Mouse (Mus musculus) megakaryocyte progenitor cell, adult 5-6 weeks (primary cell): ENCODE data around the gene Kmt2e. TPM values are rescaled to one million over a fixed set of nuclear protein-coding genes. Genes with fewer than 3 reads are reported as not detected.
A peak's percentile ranks its signal among the peaks of the same experiment; 100 is the strongest.

Experiments used
- ATAC-seq: replicated peaks from 2 replicates; pipeline ENCODE4 v1.8.0; 2016; ENCODE audit warnings: mild to moderate bottlenecking, moderate TSS enrichment, inconsistent platforms; ENCODE audit not compliant: poor library complexity
- total RNA-seq, 2 experiments: library from RNA; stranded (forward) in 1 of 2; stranded (reverse) in 1 of 2; fragments of 157-497, 149-512 nt in 1 of 2; fragments of 200-1000 nt in 1 of 2; gene quantifications; 2 replicates each; pipeline versions ENCODE4 v1.2.3 to v1.2.4; 2015 to 2017

The Kmt2e gene
- total RNA-seq, 2 experiments from 2014 or later = 60.1 to 122 TPM

GRCm38 (mm10) chr5:23410040-23410717, 24.1 kb upstream of the Kmt2e start:
- ATAC-seq = peak; percentile 89

GRCm38 (mm10) chr5:23410718-23411101, 23.5 kb upstream of the Kmt2e start:
- no peak for ATAC-seq

GRCm38 (mm10) chr5:23411640-23412039, 22.6 kb upstream of the Kmt2e start:
- no peak for ATAC-seq

DNA sequence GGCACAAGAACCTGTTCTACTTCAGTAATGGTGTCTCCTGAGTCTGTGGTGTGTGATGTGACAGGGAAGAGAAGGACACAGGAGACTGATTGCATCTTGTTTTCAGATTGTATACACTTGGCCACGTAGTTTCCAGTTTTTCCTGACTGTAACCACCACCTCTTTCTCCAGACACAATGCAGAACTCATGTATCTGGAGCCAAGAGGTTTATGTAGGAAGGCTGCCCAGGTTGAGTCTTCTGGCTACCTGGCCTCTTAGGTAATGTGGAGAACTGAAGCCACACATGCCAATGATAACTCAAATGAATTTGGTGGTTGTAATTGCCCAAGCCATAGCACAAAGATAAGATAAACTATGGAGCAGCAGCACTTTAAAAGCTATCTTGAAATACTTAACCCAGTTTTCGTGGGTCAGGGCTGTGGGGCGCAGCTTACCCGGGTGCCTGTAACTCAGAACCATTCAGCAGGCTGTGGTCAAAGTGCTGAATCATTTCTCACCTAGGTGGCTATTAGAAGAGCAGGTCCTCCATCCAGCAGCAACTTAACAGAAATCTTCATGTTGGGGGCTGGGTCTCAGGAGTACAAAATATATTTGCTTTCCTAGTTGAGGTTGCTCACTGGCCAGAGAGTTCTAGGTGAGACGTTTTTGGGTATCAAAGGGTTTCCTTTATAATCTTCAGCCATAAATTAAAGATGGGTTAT, 21.8 kb upstream of the Kmt2e start:
- no peak for ATAC-seq

- ATAC-seq = no peak
Observed at GRCm38 (mm10) chr5:23413058-23413457, 21.2 kb upstream of the Kmt2e start.

GRCm38 (mm10) chr5:23413575-23414470, 20.4 kb upstream of the Kmt2e start:
- no peak for ATAC-seq

GRCm38 (mm10) chr5:23414490-23415126, 19.6 kb upstream of the Kmt2e start:
- ATAC-seq = no peak

GRCm38 (mm10) chr5:23415571-23416285, 18.5 kb upstream of the Kmt2e start:
- peak; percentile 49 for ATAC-seq

DNA sequence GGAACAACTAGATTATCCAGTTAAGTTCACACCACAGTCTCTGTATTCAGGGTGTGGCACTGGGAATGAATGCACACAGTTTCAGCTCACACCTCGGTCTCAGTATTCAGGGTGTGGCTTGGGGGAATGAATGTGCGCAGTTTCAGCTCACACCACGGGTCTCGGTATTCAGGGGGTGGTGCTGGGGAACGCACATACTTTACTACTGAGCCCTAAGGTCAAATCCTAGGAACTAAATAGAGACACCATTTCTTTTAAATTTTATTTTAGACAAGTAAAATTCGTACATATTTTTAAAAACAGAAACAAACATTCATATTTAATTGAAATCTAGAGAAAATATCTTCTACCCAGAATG, 18.0 kb upstream of the Kmt2e start:
- peak; percentile 15 for ATAC-seq

DNA sequence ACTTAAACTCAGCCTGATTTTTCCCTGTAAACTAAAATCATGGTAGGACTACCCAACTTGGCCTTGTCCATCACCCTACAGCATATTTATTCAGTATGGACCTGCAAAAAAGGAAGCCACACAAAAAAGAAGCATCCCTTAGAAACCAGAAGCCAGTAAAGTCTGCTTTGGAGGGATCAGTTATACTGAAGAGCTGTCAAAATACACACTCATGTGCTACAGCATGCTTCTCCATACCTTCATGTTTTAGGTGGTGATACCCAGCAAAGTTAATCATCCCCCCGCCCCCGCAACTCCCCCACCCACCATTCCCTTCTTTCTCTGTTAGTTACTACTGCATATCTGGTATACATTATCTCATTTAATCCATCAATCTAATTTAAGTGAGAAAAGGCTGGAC, 16.5 kb upstream of the Kmt2e start:
- no peak for ATAC-seq

DNA sequence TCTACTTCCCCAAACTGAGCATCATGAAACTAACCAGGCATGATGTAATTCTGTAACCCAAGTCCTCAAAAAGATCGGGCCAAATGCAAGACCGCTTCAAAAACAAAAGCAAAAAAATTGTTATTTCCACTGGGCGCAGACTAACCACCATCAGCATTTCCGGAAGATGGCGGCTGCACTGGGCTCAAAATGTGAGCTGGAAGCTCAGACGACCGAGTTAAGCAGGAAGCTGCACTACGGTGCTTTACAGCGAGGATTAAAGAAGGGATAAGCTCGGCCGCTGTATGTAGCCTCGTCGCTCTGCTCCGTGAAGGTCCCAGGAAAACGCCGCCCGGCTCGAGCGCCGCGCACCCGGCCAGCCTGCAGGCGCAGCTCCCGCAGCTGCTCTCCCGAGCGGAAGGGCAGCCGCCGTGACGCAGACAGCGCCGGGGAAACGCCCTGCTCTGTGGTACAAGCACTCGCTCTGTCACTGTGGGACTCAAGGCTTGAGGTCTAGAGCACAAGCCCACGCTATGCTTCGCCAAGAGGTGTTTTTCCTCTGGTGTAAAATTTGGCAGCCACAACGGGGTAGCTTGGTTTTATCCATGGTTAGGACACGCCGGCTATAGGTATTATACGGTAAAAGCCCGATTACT, 16.0 kb upstream of the Kmt2e start:
- ATAC-seq = peak; percentile 90

DNA sequence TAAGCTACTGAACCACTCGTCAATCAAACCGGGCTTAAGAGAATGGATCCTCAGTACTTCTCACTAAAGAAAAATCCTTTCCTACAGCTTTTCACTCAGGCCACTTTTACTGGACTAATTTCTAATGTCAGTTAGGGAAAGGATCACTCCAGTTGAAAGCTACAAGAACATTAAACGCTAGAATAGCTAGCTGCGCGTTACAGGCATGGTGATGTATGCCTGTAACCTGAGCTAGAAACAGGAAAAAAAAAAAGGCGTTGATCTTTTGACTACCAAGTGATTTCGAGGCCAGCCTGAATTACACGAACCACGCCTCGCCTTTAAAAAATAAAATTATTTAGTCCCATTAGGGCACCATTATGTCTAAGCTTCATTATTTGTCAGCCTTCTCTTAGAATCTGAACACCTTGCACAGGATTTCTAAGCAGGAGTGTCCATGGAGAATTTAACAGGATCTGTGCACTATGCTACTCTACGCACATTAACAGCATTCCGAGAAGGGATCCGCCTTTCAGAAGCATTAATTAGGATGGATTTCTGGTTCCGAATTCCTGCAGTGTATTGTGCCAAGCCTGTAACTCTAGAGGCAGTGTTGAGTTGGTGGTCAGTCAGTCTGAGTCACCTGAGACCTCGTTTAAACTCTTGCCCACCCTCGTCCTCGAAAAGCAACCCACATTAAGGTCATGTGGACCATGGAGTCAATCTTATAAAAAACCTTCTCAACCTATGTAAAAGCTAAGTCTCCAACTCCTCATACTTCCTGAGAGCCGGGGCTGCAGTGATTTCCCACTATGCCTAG, 15.2 kb upstream of the Kmt2e start:
- ATAC-seq = no peak

GRCm38 (mm10) chr5:23419616-23420170, 14.5 kb upstream of the Kmt2e start:
- ATAC-seq = no peak

GRCm38 (mm10) chr5:23420410-23420809, 13.8 kb upstream of the Kmt2e start:
- ATAC-seq = no peak

DNA sequence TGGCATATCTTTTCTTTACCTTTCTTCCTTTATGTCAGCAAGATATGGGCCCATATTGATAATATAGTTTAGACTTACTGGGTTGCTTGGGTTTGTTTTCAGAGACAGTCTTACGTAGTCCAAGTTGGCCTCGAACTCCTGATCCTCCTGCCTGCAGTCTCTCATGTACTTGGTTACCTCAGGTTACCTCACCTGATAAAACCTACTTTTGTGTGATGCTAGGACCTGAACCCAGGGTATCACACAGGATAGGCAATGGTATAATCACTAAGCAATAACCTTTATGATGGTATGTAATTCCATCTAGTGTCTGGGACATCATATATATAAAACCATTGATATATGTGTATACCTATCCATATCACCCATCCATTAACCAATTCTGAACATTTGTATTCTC, 12.8 kb upstream of the Kmt2e start:
- no peak for ATAC-seq

DNA sequence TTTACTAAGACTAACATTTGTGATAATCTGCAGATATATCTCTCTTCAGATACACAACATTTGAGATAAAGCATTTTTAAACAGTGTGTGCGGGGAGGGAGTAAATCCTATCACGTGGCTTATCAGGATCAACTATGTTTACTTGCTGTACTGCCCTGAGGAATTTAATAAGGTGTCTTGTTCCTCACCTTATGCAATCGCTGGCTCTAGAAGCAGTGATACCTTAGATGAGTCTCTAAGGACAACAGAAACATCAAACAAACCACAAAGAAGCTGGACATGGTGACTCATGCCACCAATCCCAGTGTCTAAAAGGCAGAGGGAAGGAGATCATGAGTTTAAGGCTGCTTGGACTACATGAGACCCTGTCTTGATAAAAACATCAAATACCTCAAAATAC, 11.2 kb upstream of the Kmt2e start:
- no peak for ATAC-seq

- ATAC-seq = 0 out of 2 replicates have a peak, but pooled peaks have one; percentile 37
Observed at GRCm38 (mm10) chr5:23427501-23427900, 6.7 kb upstream of the Kmt2e start.

DNA sequence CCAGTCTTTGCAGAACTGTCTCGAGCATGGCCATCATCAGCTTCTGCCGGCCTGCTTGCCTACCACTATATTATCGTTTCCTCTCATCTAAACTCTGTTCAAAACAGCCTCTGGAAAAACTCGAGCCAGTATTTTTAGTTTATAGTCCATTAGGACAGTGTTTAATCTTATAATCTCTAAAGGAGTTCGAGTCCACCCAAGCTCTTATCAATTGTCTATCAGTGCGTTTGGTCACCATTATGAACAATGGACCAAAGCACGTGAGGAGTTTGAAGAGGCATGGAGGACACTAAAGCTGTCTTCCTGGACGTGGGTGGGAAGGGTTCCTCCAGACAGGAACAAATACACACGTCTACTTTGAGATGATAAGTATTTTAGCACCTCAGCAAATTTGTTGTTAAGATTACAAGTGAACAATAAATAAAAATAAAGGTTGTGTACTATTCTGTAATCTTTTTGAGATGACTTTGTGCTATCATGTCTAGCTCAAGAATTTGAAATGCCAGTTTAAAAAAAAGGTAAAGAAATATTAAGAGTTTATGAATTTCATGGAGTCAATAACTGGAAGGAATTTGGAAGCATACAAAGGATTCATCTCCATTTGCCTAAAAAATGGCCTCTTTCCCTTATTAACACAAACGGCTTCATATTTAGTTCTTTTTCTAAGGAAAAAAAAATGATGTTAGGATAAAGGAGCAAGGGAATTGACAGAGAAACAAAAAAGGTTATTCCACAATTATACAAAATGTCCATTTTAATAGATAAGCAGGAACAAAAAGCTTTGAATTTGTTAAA, 3.0 kb upstream of the Kmt2e start:
- ATAC-seq = no peak
